Mouse (Mus musculus) embryonic fibroblast, embryonic 13.5 days (primary cell): ENCODE measurements around the gene Nbr1. TPM values are rescaled to one million over a fixed set of nuclear protein-coding genes. Genes with fewer than 3 reads are reported as not detected.
A peak's percentile ranks its signal among the peaks of the same experiment; 100 is the strongest.
"Not testable (repeated sequence)": the region's sequence is repeated elsewhere in the genome, so short reads cannot be mapped to it uniquely, and the experiment has no call there.

Experiments used
- H3K27ac ChIP-seq: 2 replicates; pipeline ENCODE4 v1.5.1; 2012; ENCODE audit warnings: low read length, control low read depth, inconsistent platforms; ENCODE audit not compliant: insufficient read depth
- H3K4me1 ChIP-seq: 2 replicates; pipeline ENCODE4 v1.6.1; 2011; ENCODE audit warnings: low read length; ENCODE audit not compliant: control insufficient read depth, insufficient read depth
- H3K4me3 ChIP-seq: 2 replicates; pipeline ENCODE4 v1.5.1; 2011; ENCODE audit warnings: mild to moderate bottlenecking, control low read depth, low read length; ENCODE audit not compliant: insufficient read depth
- CTCF ChIP-seq: IDR thresholded peaks from 2 replicates; pipeline ENCODE4 v1.5.1; 2011; ENCODE audit warnings: mild to moderate bottlenecking, control low read depth, low read length, moderate library complexity, borderline replicate concordance; ENCODE audit not compliant: insufficient read depth
- POLR2A ChIP-seq: IDR thresholded peaks from 2 replicates; pipeline ENCODE4 v1.6.1; 2011; ENCODE audit warnings: low read depth, mild to moderate bottlenecking, control low read depth, low read length, moderate library complexity
- polyA plus RNA-seq: library from polyadenylated mRNA; stranded (reverse); fragments of >200 nt; gene quantifications from 2 replicates; pipeline ENCODE4 v1.2.4, GENCODE M21; 2011; ENCODE audit warnings: low read depth; ENCODE audit not compliant: missing spikeins, insufficient read length

Gene Nbr1
- polyA plus RNA-seq, 1 experiment, result 126 TPM

GRCm38 (mm10) chr11:101626649-101626994, 74.7 kb downstream of the Nbr1 start:
- no peaks in the 10 kb centered on the region for H3K4me1 ChIP-seq
- peak overlapping the region; percentile 95; the same call in 1 of the 2 replicates for H3K27ac ChIP-seq
- TF ChIP-seq POLR2A (no peak), CTCF (no peak)
- peak overlapping the region; percentile 35 for H3K4me3 ChIP-seq

- peak within 1 kb of the TSS; percentile 95 for H3K27ac ChIP-seq
- TF ChIP-seq POLR2A, result peak; percentile 83
- TF ChIP-seq CTCF, result no peak
- peak within 1 kb of the TSS; percentile 35 for H3K4me3 ChIP-seq
- H3K4me1 ChIP-seq, result no peaks in the 10 kb centered on the region
Observed at GRCm38 (mm10) chr11:101626995-101627856, 75.3 kb downstream of the Nbr1 start, which contains the start of gene Rdm1. TSS of gene Rdm1 (plus strand) at chr11:101627195.

GRCm38 (mm10) chr11:101627857-101628559, 76.1 kb downstream of the Nbr1 start:
- H3K4me3 ChIP-seq, result peak overlapping the region; percentile 10
- peak; percentile 72 for TF ChIP-seq POLR2A
- TF ChIP-seq CTCF, result no peak
- H3K4me1 ChIP-seq, result no peaks in the 10 kb centered on the region
- peak overlapping the region; percentile 69 for H3K27ac ChIP-seq

GRCm38 (mm10) chr11:101628733-101629417, 76.9 kb downstream of the Nbr1 start:
- not testable (repeated sequence) for H3K4me1 ChIP-seq, H3K27ac ChIP-seq, H3K4me3 ChIP-seq

Other genes starting within 250 kb of the Nbr1 start
- 77.3 and 86.3 TPM in 2 replicates for gene Becn1, start 249.9 kb upstream of the Nbr1 start, polyA plus RNA-seq
- gene Psme3, start 235.9 kb upstream of the Nbr1 start, polyA plus RNA-seq, result 127 and 143 TPM in 2 replicates
- 1.3 and 1.7 TPM in 2 replicates for gene Aoc2, start 227.1 kb upstream of the Nbr1 start, polyA plus RNA-seq
- 2.7 and 4.2 TPM in 2 replicates for gene Aoc3, start 221.5 kb upstream of the Nbr1 start, polyA plus RNA-seq
- gene G6pc, start 184.6 kb upstream of the Nbr1 start, polyA plus RNA-seq, result not detected in 2 replicates
- gene Aarsd1, start 134.5 kb upstream of the Nbr1 start, polyA plus RNA-seq, result 4.4 and 11.3 TPM in 2 replicates
- gene Gm27029, start 127.4 kb upstream of the Nbr1 start, polyA plus RNA-seq, result 12.6 and 14.7 TPM in 2 replicates
- 8.0 and 10.1 TPM in 2 replicates for gene Rundc1, start 127.1 kb upstream of the Nbr1 start, polyA plus RNA-seq
- 14.6 and 27.7 TPM in 2 replicates for gene Ptges3l, start 126.8 kb upstream of the Nbr1 start, polyA plus RNA-seq
- gene Rpl27, start 109.9 kb upstream of the Nbr1 start, polyA plus RNA-seq, result 668 and 702 TPM in 2 replicates
- gene Ifi35, start 103.7 kb upstream of the Nbr1 start, polyA plus RNA-seq, result 24.3 and 24.7 TPM in 2 replicates
- 9.5 and 11.2 TPM in 2 replicates for gene Rnd2, start 87.2 kb upstream of the Nbr1 start, polyA plus RNA-seq
- 218 and 264 TPM in 2 replicates for gene Vat1, start 85.9 kb upstream of the Nbr1 start, polyA plus RNA-seq
- gene Brca1, start 194 bp upstream of the Nbr1 start, polyA plus RNA-seq, result 9.2 and 11.2 TPM in 2 replicates
- gene Tmem106a, start 30.1 kb downstream of the Nbr1 start, polyA plus RNA-seq, result 13.3 and 15.6 TPM in 2 replicates
- gene Gm11634, start 47.1 kb downstream of the Nbr1 start, polyA plus RNA-seq, result not detected in 2 replicates
- gene Rdm1, start 75.0 kb downstream of the Nbr1 start, polyA plus RNA-seq, result 10.8 and 18.1 TPM in 2 replicates
- 4.1 and 6.5 TPM in 2 replicates for gene Arl4d, start 113.4 kb downstream of the Nbr1 start, polyA plus RNA-seq
- gene Dhx8, start 180.8 kb downstream of the Nbr1 start, polyA plus RNA-seq, result 27.1 and 29.4 TPM in 2 replicates
- gene Etv4, start 233.2 kb downstream of the Nbr1 start, polyA plus RNA-seq, result 17.3 and 43.6 TPM in 2 replicates